Mouse (Mus musculus): ENCODE measurements at regions not wholly inside any gene's neighbourhood (a gene's known extent, or its start where the extent isn't known, plus 50 kb on each side); places are given as distances from the start of the nearest gene placed in this dataset.
A peak's percentile ranks its signal among the peaks of the same experiment; 100 is the strongest.
"Not testable (repeated sequence)": the region's sequence is repeated elsewhere in the genome, so short reads cannot be mapped to it uniquely, and the experiment has no call there.

GRCm38 (mm10) chr10:96685991-96686601 lies 69.3 kb downstream of the Btg1 start:
- no peak for DNase-seq (ENCODE audit: low spot score)

GRCm38 (mm10) chr10:96686659-96687440 lies 70.0 kb downstream of the Btg1 start:
- peak; percentile 41 for DNase-seq (ENCODE audit: low spot score)

GRCm38 (mm10) chr10:96687441-96687772 lies 70.6 kb downstream of the Btg1 start:
- no peak for DNase-seq (ENCODE audit: low spot score)

DNA sequence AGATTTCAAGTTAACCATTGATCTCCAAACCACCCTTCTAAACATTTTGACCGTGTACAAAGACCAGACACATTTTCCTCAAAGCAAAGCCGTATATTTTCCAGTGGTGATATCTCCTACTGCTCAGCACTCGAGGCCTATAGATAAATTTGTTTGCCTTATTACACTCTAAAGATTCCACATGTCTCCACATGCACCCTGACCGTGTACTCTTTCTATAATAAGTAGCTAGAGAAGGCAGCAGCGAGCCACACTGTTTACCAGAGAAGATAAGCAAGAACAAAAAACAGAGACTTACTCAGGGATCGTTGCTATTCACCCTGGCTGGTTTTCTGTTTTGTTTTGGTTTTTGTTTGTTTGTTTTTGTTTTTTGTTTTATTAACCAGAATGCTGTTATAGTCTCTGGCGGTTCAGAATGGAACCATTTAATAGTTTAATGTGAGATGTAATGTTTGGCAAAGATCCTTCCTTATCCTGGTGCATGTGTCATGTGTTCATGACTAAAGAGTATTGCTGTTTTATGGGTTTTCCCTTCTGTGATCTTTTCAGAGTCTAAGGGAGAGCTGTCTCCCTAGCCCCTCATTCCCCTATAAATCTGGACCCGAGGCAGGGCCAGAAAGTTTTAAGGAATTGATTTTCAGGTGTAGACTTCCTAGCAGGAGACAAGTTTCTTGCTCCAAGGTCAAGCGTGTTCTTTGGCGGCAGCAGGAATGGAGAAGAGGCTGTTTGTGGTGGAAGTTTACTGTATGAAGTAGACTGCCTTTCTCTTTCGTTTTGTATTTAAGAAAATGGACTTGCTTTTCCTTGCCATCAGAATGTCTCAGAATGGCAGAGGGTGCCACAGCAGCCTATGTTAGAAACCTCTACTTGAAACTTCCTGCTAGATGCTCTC lies 73.4 kb downstream of the Btg1 start:
- DNase-seq (ENCODE audit: low spot score), result no peak

- no peak for DNase-seq (ENCODE audit: low spot score)
Observed at GRCm38 (mm10) chr10:96690868-96691302, 74.1 kb downstream of the Btg1 start.

DNA sequence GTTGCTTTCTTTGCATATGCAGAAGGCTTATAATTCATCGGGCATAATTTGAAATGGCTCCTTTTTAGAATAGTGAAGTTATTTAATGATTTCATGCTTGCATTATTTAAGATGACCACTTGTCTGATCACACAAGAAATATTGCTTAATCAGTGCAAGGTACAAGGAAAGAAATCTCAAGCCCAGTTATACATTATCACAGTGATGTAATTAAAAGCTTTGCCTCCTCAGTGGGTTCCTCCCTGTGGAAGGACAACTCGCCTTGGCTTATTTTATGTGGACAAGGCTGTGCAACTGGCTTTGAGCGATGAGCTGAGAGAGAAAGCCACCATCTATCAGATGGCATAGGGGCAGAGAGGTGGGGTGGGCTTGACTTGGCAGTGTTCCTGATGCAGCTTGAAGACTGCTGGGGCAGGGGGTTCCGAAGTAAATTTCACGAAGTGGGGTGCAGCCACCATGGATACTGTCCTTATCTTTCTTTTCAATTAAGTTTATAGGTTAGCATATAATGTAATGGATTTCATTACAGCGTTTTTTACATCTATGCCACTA lies 74.6 kb downstream of the Btg1 start:
- DNase-seq (ENCODE audit: low spot score), result no peak

DNA sequence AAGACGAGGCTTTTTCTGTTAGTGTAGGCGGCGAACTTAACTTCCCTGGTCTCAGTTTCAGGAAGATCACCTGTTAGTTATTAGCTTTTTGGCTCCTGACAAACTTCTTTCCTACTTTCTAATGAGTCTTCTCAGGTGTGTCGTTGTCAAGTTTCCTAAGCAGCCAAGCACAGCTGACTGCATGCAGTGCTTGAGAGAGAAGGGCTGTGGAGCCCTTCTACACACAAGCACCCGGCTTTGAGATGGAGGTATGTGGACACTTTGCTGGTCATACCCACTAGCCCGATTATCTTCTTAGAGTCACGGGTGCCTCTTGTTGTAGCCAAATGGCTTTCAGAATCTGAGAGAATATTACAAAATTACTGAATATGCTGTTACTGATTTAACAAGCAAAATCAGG lies 76.0 kb downstream of the Btg1 start:
- DNase-seq (ENCODE audit: low spot score), result no peak

GRCm38 (mm10) chr10:96693766-96694165 lies 77.0 kb downstream of the Btg1 start:
- no peak for DNase-seq (ENCODE audit: low spot score)

DNA sequence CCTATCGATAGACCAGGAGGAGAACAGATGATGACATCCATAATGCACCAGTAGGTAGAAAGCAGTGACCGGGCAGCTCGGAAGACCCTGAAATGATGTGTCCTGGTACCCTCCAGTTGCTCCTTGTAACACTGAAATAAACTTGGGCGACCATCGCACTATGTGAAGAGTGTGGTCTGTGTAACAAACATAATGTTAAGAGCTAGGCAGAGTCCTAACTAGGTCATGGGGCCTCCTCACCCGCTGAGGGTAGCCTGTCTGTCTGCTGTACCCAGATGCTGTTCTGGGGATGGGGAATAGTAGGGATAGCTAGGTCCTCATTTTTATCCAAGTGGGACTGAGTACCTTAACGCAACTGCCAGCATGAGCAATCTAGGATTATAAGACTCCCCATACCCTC lies 79.8 kb downstream of the Btg1 start:
- no peak for DNase-seq (ENCODE audit: low spot score)

DNA sequence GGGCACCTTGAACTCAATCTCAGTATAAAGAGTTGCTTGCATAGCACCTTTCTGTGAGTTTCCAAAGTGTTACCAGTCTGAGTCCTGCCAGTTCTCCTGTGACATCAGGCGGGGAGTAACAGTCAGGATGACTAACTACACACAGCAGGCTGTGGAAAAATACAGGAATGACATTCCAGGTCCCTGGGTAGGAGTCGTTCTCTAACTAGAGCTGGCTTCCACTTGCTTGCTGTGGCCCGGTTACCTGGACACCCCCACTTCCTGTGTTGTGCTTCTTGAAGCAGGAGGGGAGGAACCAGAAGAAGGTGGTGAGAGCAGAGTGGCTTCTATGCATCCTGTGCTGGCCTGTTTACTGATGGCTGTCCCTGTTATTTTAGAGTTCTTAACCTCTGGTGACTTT lies 81.0 kb downstream of the Btg1 start:
- no peak for DNase-seq (ENCODE audit: low spot score)

DNA sequence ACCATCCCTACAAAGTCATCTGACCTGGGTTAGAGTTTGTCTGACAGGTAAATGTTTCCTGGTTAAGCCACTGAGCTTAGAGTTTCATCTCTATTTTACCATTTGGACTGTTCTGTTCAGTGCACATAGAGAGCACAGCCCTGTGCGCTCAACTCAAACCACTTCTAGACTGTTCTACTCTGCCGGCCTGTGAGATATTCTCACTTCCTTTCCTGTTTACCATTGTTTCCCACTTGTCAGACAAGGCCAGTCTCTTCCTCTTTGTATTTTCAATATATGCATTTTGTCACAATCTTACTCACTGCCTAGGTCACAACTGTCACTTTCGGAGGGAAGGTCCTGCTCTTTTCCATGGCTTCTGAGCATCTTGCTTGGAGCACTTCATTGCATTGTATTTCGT lies 89.8 kb downstream of the Btg1 start:
- DNase-seq (ENCODE audit: low spot score), result no peak

DNA sequence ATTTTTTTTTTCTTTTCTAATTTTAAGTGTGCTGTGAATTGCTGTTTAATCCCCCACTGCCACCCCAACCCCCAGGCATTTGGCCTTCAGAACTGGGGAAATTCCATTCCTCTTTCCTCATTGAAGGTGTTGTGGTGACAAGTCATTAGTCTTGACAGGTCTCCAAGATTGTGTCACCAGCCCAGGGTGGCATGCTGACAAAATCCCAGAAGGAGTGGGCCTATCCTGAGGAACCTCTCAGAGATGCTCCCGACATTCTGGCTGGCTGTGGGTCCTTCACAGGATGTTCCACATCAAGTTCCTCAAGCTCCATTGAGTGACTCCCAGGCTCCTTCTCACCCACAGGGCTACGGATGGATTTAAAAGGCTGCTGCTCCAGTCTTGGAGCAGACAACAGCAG lies 91.7 kb downstream of the Btg1 start:
- no peak for DNase-seq (ENCODE audit: low spot score)

DNA sequence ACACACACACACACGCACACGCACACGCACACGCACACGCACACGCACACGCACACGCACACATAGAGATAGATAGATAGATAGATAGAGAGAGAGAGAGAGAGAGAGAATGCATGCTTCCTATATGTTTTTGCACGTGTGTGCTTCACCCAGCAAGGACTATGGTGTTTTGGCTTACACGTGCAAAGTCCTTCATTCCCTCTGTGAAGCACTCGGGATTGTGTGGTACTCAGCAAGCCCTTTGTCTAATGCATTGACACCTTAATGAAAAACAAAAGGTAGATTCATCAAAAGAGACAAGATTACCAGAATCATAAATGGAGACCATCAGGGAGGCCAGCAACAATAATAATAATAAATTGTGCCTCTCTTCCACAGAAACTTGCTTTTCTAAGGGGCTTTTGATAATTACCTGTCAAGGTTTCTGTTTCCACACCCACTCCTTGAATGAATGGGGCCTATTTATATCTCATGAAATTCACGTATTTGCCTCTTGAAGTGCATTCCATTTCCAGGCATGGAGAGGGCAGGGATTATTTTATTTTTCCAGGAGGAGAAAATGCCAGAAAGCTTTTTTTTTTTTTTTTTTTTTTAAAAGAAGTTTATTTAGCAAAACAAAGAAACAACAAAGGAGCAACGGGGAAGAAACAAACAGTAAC lies 93.0 kb downstream of the Btg1 start:
- no peak for DNase-seq (ENCODE audit: low spot score)

DNA sequence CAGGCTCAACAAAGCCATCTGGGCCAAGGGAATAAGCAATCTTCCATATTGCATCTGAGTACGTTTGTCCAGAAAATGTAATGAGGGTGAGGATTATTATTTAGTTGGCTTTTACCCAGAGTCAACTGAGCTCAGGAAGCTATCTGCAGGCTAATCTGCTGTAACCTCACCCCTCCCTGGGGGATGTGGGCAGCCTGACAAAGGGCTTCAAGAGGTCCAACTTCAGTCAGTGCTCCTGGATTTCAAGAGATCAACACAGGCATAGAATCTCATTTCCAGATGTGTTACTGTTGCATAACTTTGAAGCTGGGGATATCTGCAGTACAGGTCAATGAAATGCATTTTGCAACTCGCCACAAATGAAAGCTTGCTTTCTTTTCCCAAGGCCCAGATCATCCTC lies 95.2 kb downstream of the Btg1 start:
- DNase-seq (ENCODE audit: low spot score), result no peak

DNA sequence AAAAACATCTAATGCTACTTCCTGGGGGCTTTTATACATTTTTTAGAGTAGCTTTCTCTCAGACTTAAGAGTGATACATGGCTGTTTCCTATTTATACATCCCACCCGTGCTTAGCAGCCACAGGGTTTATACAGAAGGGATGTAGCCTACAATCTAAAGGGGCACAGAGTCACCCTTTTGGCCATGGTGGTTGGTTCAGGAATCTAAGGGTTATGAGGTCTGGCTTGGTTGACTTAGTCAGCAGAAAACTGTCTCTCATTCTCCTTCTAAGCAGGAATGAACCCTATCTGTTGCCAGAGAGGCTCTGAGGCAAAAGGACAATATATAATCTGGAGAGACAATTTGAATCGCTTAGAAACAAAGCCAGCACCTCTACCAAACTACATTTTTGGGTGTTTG lies 97.9 kb downstream of the Btg1 start:
- no peak for DNase-seq (ENCODE audit: low spot score)

DNA sequence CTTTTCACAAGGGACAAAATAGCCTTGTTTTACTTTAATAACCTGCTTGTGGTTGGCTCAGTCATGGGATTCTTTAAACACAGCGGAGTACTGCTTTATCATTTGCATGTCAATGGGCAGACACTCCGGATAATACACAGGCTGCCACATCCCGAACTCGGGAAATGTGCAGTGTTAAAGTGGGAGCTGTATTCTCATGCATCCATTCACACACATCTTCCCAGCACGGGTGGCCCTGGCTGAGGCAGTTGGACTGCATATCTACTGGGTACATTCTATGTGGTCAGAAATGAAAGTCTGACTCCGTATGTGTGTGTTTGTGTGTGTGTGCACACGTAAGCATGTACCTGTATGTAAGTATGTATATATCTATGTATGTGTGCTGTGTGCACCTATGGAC lies 100.5 kb downstream of the Btg1 start:
- no peak for DNase-seq (ENCODE audit: low spot score)

GRCm38 (mm10) chr10:96718706-96719105 lies 101.9 kb downstream of the Btg1 start:
- DNase-seq (ENCODE audit: low spot score), result not testable (repeated sequence)

GRCm38 (mm10) chr10:96720281-96720711 lies 103.5 kb downstream of the Btg1 start:
- DNase-seq (ENCODE audit: low spot score), result peak; percentile 49

- no peak for DNase-seq (ENCODE audit: low spot score)
Observed at GRCm38 (mm10) chr10:96720956-96721688, 104.3 kb downstream of the Btg1 start.

DNA sequence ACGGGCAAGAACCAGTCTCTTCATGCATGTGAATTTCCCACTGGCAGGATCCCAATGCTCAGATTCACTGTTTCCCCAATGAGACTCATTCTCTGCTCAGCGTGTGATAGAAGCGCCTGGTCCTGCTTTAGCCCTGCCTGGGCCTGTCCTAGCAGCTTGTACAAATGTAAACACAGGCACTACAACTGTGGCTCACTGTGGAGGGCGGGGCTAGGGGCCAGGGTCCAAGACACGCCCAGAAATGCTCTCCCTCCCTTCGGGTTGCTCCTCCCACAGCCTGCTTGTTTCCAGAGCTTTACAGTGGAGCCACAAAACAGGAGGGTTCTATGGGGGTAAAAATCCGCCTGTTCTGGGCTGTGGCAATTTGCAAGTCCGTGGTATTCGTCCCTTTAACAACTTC lies 105.7 kb downstream of the Btg1 start:
- DNase-seq (ENCODE audit: low spot score), result peak; percentile 64

GRCm38 (mm10) chr10:96723071-96723470 lies 106.3 kb downstream of the Btg1 start:
- DNase-seq (ENCODE audit: low spot score), result no peak
